Mouse (Mus musculus) monocyte, adult 2 months (primary cell): ENCODE measurements around the gene Tshz3.

Experiments
- DNase-seq, 2 experiments: peaks; one replicate each; pipeline ENCODE4 v3.0.0; 2022; ENCODE audit warnings: low spot score in 2 of 2, low read depth in 1 of 2

Gene Tshz3

GRCm38 (mm10) chr7:36778456-36778855 is 80.5 kb downstream of the Tshz3 start:
- no peak for DNase-seq

GRCm38 (mm10) chr7:36784243-36784773 is 86.4 kb downstream of the Tshz3 start:
- DNase-seq, result no peak

- DNase-seq, result no peak
Observed at GRCm38 (mm10) chr7:36786713-36787421, 88.9 kb downstream of the Tshz3 start.

GRCm38 (mm10) chr7:36796392-36797187 is 98.7 kb downstream of the Tshz3 start:
- DNase-seq, result no peak
